In genomic region chr5:52023212-52023611, GRCm38 (mm10) we compare ENCODE assay signal across 9 mouse cellular contexts.
DNase-seq lines count a peak whose midpoint lies in the region; ATAC-seq lines count a peak whose summit lies in the region.
"Had no signal": no experiment of that assay in that cellular context is flagged by ENCODE, and none has a peak within 500 bp of the region (broad histone marks: within the 10 kb centered on the region; RNA-seq: fewer than 3 reads in every experiment).

No protein-coding gene starts in this region.

- no peaks in the 10 kb centered on the region for H3K36me3 ChIP-seq in heart, embryonic 10.5 days

- H3K4me1 ChIP-seq in heart, embryonic 10.5 days, result peaks cover 12% of the 10 kb centered on the region; the same call in 1 of the 2 replicates

- peak; percentile 20 for DNase-seq in adrenal gland, postnatal 10 days
- no peak for DNase-seq in adrenal gland, adult 18-20 months (ENCODE audit: low spot score in 2 of 2)
- peak; percentile 58 for DNase-seq in heart, embryonic 10.5 days (ENCODE audit: low spot score)
- DNase-seq in left cerebral cortex, adult 8-10 months (ENCODE audit: low spot score in 2 of 2), result peak; percentile 45 to 89
- no peak for DNase-seq in kidney, adult 8-10 months
- DNase-seq in spleen, adult 12 weeks (ENCODE audit: low spot score), result no peak

- ATAC-seq in cerebellum, adult (ENCODE audit: insufficient number of reproducible peaks, low FRiP score, low TSS enrichment), result peak; percentile 83
- ATAC-seq in erythroblast, adult 5-6 weeks (replicated peaks; ENCODE audit: low FRiP score, poor library complexity, severe bottlenecking), result no peak

- H3K9me3 ChIP-seq in heart, embryonic 10.5 days, result no peaks in the 10 kb centered on the region

- H3K27me3 ChIP-seq in heart, embryonic 10.5 days (ENCODE audit: insufficient read depth, poor library complexity, severe bottlenecking), result no peaks in the 10 kb centered on the region

- no peak overlapping the region for H3K27ac ChIP-seq in heart, embryonic 10.5 days

- H3K4me3 ChIP-seq in heart, embryonic 10.5 days, result no peak overlapping the region
- H3K4me3 ChIP-seq: myocyte had no signal

- WGBS in heart, embryonic 10.5 days, result 88% methylated on average over 9 of the region's 9 CpGs

Comparison
In these comparisons a context has a peak if more than half of its experiments do, and no peak if none do; other contexts are left out.
1. DNase-seq: peak in adrenal gland, postnatal 10 days (single experiment), heart, embryonic 10.5 days (single experiment) and left cerebral cortex, adult 8-10 months (2 of 2); none in adrenal gland, adult 18-20 months (0 of 2), kidney, adult 8-10 months (0 of 2) and spleen, adult 12 weeks (single experiment).